Mouse (Mus musculus) kidney, adult 2 months (tissue): ENCODE measurements around the gene Lifr.

ENCODE experiments used
- CTCF ChIP-seq: fragments of 200-500 bp; conservative IDR thresholded peaks from 2 replicates; pipeline ENCODE4 v1.5.1; 2011; ENCODE audit warnings: low read depth, mild to moderate bottlenecking, control low read depth, low read length, moderate library complexity, mixed read lengths; ENCODE audit not compliant: insufficient read depth, insufficient read length
- POLR2A ChIP-seq: fragments of 200-500 bp; IDR thresholded peaks from one replicate; pipeline ENCODE4 v1.6.1; 2011; ENCODE audit warnings: low read depth, low read length, control low read depth

- TF ChIP-seq CTCF (no peak), POLR2A (no peak)
These were observed 42.5 kb upstream of the Lifr start for GRCm38 (mm10) chr15:7047931-7048330.
